Mouse (Mus musculus) urinary bladder, postnatal 10 days (tissue): Measurements from ENCODE around the gene Mrgprb3.

ENCODE experiments used
- DNase-seq: peaks from one replicate; pipeline ENCODE4 v3.0.0; 2022; ENCODE audit warnings: low spot score

The Mrgprb3 gene

DNA sequence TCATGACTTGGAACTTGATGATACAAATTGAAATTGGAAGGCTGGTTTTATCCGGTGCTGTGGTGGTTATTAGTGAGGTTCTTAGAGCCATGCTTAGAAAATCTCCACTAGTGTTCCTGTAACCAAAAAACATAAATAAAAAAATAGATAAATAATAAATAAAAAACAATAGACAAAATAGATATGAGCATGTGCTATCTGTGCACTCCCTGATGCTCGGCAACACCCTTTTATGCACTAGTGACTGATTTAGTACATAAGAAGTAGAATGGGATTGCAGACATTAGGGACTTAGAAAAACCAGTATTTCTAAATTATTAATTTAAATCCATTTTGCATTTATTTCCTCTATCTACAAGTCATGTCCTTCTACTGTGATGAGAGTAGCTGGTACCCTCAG lies at the start of gene Mrgprb3:
Gene Mrgprb3 (minus strand): TSS at position 101 of the 400 bp plus-strand sequence.
- DNase-seq = no peak
